Mouse (Mus musculus) embryo, embryonic 11.5 days (tissue): ENCODE results near the gene Pard3.

Experiments used
- DNase-seq: peaks from one replicate; pipeline ENCODE4 v3.0.0-alpha.2; 2012; ENCODE audit warnings: low read depth, low spot score

Pard3 gene

GRCm38 (mm10) chr8:127495226-127495780, 431.6 kb downstream of the Pard3 start:
- DNase-seq, result no peak

GRCm38 (mm10) chr8:127498997-127499719, 435.5 kb downstream of the Pard3 start:
- DNase-seq, result no peak

- no peak for DNase-seq
These were observed 436.0 kb downstream of the Pard3 start for GRCm38 (mm10) chr8:127499720-127500114.

- DNase-seq, result no peak
These were observed 436.5 kb downstream of the Pard3 start for GRCm38 (mm10) chr8:127500206-127500605.

- DNase-seq, result no peak
These were observed 438.1 kb downstream of the Pard3 start for GRCm38 (mm10) chr8:127501756-127502155.

GRCm38 (mm10) chr8:127505286-127505685, 441.6 kb downstream of the Pard3 start:
- no peak for DNase-seq

GRCm38 (mm10) chr8:127506336-127506735, 442.6 kb downstream of the Pard3 start:
- DNase-seq, result no peak

- no peak for DNase-seq
These were observed 447.6 kb downstream of the Pard3 start for GRCm38 (mm10) chr8:127511341-127511740.

- DNase-seq, result no peak
These were observed 448.4 kb downstream of the Pard3 start for GRCm38 (mm10) chr8:127512001-127512573.

GRCm38 (mm10) chr8:127512580-127512979, 448.9 kb downstream of the Pard3 start:
- no peak for DNase-seq

- DNase-seq, result no peak
These were observed 451.4 kb downstream of the Pard3 start for GRCm38 (mm10) chr8:127514810-127515735.

- no peak for DNase-seq
These were observed 452.4 kb downstream of the Pard3 start for GRCm38 (mm10) chr8:127516043-127516442.

GRCm38 (mm10) chr8:127525673-127526072, 462.0 kb downstream of the Pard3 start:
- no peak for DNase-seq

- no peak for DNase-seq
These were observed 464.6 kb downstream of the Pard3 start for GRCm38 (mm10) chr8:127528315-127528714.

GRCm38 (mm10) chr8:127529746-127530145, 466.1 kb downstream of the Pard3 start:
- DNase-seq, result no peak

GRCm38 (mm10) chr8:127531866-127532265, 468.2 kb downstream of the Pard3 start:
- no peak for DNase-seq

- no peak for DNase-seq
These were observed 471.1 kb downstream of the Pard3 start for GRCm38 (mm10) chr8:127534789-127535188.

- no peak for DNase-seq
These were observed 471.6 kb downstream of the Pard3 start for GRCm38 (mm10) chr8:127535192-127535845.

GRCm38 (mm10) chr8:127535846-127536220, 472.1 kb downstream of the Pard3 start:
- DNase-seq, result no peak

GRCm38 (mm10) chr8:127539803-127540202, 476.1 kb downstream of the Pard3 start:
- no peak for DNase-seq

- no peak for DNase-seq
These were observed 476.6 kb downstream of the Pard3 start for GRCm38 (mm10) chr8:127540273-127540672.
